Mouse (Mus musculus) lung, postnatal 36 days (tissue): ENCODE data around the gene Ccdc58.
"Not testable (repeated sequence)": the region's sequence is repeated elsewhere in the genome, so short reads cannot be mapped to it uniquely, and the experiment has no call there.

Experiments
- DNase-seq: peaks from one replicate; pipeline ENCODE4 v3.0.0; 2022; ENCODE audit warnings: mixed read lengths

The Ccdc58 gene

DNA sequence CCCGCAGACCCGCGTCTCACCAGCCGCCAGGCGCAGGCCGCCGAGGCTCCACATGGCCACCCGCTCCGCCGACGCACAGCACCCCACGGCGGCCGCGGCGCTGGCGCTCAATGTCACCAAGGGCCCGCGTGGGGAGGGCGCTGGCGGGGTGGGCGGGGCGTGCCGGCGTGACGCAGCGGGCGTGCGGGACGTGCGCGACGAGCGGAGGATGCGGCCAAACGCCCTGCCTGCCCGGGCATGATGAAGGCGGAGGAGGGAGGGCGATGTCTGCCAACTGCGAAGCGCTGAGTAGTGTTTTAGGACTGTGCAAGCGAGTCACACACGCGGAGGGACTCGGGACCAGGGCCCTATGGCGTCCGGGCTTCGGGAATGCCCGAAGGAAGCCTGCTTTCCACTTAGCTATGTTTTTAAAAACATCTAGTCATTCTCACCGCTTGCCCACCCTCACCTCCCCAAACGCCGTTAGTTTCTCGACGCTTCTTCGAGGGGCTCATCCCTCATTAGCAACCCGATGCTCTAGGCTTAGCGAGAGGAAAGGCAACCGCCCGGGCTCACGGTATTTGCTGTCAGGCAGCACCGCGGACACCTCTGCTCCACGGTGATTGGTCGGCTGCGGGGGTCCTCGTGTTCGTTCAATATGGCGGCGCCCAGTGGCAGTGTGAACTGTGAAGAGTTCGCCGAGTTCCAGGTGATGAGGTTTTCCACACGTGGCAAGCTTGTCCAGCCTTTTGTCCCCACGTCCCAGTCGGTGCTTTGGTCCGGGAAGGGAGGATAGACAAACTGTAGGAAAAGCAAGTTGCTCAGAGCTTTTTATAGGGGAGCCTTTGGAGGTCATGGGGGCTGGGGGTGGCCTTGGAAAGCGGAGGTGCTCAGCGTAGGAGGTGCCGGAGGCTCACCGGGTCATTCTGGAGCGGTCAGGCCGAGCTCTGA lies at the start of gene Ccdc58, which contains the start of gene Fam162a:
Gene Ccdc58 (plus strand): TSS at position 236 of the 930 bp plus-strand sequence.
Gene Fam162a (minus strand): TSS at position 145 of the 930 bp plus-strand sequence.
- peak; percentile 95 for DNase-seq

DNA sequence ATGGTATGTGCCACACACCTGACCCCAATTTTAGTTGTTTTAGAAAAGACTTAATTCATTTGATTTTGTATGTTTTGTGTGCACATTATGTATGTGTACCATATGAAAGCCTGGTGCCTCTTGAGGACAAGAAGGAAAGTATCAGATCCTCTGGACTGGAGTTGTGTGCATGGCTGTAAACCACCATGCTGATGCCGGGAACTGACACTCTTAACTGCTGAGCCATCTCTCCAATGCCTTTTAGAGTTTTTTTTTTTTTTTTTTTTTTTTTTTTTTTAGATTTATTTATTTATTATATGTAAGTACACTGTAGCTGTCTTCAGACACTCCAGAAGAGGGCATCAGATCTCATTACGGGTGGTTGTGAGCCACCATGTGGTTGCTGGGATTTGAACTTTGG lies 43.4 kb upstream of the Ccdc58 start:
- DNase-seq, result not testable (repeated sequence)

DNA sequence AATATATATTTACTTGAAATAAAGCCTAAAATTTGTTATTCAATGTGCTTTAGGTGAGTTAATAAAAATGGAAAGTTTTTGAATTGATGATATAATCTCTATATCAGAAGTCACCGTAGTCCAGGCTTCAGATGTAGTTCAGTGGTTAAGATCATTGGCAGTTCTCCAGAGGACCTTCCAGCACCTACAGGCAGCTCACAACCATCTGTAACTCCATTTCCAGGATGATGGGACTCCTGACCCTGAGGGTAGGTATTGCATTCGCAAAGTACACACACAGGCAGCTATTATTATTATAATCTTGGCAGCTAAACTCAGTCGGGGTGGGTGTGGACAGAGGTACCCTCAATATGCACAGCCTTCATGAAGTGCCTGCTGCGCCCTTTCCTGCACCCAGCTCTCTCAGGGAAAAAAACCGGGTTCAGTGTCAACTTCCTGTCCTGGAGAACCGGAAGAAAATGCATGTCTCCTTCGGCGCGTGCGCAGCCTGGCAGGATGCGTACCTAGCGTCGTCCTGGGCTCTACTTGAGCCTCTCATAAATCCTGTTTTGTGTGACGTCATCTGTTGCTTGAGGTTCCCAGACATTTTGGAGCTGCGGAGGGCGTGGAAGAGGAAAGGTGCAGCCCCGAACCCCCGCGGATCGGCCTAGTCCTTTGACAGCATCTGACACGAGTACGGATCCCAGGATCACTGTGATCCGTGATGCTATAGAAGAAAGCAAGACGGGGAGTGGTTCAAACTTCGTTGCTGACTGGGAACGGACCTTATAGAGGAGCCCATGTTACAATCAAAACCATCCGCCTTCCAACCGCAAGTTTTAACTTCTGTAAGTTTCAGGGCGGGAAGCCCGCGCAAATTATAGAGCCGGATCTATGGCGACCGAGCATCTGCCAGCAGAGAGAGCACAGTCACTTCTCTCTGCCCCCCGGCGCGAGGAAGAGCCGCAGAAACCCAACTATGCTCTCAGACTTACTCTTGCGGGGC lies 30.6 kb upstream of the Ccdc58 start, which contains the start of gene Wdr5b:
Gene Wdr5b (plus strand): TSS at position 551 of the 985 bp plus-strand sequence.
- peak; percentile 98 for DNase-seq

DNA sequence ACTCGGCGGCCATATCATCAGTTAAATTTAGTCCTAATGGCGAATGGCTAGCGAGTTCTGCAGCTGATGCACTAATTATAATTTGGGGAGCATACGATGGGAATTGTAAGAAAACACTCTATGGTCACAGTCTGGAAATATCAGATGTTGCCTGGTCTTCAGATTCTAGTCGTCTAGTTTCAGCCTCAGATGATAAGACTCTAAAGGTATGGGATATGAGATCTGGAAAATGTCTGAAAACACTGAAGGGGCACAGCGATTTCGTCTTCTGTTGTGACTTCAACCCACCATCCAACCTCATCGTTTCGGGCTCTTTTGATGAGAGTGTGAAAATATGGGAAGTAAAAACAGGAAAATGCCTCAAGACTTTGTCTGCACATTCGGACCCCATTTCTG lies 29.9 kb upstream of the Ccdc58 start:
- no peak for DNase-seq

DNA sequence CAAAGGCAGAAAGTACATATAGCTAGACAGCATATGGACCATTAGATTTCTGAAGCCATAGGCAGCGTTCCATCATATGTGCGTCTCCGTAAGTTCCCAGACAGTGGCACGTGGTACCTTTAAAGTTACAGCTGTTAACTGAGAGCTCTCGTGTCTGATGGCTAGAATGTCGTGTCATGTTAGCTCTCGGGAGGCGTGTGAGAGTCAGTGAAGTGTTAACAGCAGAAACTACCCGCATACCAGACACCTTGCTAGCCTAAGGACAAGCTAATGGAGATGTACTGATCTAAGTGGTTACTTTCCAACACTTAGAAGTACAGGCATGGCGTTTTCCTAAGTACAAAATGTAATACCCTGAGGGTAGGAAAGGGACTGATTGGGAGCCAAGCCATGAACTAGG lies 28.4 kb upstream of the Ccdc58 start:
- no peak for DNase-seq

DNA sequence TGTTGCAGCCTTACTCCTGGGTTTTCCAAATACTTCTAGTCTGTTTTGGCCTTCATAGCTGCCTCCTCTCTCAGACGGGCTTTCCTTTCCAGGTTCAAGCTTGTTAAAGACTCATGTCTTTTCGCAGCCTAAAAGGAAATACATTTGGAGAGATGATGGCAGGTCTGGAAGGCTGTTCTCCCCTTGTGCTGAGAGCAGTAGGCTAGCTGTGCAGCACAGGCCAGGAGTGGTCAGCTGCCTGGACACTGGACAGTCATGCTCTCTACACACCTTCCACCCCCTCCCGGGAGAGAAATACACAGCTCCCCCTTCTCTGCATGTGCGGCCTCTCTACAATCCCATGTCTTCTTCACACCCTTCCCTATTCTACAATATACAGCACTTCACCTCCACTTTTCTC lies 27.5 kb upstream of the Ccdc58 start:
- DNase-seq, result no peak

DNA sequence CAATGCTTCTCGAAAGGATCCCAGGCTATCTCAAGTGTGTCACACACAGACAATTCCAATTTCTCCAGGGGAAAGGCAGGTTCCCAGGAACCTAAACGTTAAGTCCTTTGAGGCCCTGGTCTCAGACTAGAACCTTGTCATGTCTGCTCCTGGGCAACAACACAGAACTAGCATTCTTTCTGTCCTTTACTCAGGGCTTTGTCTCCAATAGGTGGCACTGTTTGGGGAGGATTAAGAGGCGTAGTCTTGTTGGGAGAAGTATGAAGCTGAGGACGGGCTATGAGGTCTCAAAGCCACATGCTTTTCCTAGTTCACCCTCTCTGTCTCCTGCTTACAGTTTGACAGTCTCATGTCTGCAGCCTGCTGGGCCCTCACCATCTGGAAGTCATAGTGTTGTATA lies 23.9 kb upstream of the Ccdc58 start:
- DNase-seq, result no peak

DNA sequence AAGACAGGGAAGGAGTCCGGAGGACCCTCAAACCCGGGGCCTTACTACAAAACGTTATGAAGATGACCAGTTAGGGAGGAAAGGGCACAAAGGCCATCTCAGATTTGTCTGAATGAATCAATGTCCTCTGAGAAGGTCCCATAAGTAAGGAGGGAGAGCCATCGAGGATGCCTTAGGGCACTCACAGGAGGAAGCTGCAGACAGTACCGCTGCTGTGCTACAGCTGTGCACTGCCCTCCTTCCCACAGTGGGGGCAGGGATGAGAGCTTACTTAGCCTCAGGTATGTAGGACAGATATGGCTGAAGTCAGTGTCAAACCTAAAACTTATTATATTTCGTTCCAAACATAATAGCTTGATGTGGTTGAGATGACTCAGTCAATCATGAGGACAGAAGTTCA lies 20.0 kb upstream of the Ccdc58 start:
- DNase-seq, result no peak

DNA sequence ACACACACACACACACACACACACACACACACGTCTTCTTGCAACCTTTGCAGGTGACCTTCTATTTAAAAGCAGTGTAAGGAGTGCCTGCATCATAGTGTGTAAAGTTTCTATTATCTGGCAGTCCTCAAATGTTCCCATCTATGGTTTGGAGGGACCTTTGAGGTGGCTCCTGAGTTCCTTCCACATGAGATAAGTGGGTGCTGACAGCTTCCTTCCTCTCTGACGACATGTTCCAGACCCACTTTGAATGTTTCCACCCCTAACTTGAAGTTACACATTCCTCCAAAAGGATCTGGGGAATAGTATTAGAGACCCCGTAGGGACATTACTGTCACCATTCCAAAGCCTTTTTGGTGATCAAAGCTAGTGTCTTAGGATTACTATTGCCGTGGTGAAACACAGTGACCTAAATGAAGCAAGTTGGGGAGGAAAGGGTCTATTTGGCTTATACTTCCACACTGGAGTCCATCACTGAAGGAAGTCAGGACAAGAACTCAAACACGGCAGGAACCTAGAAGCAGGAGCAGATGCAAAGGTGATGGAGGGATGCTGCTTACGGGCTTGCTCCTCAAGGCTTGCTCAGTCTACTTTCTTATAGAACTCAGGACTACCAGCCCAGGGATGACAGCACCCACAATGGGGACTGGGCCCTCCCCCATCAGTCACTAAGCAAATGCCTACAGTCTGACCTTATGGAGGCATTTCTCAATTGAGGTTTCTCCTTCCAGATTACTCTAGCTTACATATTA lies 17.8 kb upstream of the Ccdc58 start:
- DNase-seq, result no peak

DNA sequence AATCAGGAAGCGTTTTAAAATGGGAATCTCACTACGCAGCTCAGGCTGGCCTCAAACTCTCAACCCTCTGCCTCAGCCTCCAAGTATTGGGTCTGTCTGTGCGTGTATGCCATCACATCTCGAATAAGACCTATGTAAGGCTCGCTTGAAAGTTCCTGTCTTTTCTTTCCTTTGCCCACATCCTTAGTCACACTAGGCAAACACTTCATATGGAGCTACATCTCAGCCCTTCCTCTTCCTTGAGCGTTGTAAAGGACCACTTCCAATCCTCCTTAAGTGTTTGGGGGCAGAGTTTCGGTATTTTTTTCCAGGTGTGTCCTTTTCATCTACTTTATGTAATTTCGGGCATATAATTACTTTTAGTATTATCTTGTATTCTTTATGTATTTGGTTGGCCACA lies 16.6 kb upstream of the Ccdc58 start:
- DNase-seq, result no peak

DNA sequence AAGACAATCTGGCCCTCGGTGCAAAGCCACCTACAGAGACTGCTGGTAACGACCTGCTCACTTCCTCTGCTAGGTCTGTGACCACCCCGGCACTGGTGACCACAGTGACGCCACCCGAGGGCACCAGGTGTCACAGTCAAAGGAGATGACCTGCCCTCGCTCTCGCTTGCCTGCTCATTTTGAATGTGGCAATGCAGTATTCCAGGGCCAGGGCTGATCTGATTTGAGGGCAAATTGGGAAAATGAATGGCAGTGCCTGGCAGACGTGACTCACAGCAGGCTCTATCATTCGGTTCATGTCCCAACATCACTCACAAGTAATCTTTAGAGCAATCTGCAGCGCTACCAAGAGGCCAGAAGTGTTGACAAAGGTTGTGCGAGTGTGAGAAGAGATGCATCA lies 15.1 kb upstream of the Ccdc58 start:
- no peak for DNase-seq

DNA sequence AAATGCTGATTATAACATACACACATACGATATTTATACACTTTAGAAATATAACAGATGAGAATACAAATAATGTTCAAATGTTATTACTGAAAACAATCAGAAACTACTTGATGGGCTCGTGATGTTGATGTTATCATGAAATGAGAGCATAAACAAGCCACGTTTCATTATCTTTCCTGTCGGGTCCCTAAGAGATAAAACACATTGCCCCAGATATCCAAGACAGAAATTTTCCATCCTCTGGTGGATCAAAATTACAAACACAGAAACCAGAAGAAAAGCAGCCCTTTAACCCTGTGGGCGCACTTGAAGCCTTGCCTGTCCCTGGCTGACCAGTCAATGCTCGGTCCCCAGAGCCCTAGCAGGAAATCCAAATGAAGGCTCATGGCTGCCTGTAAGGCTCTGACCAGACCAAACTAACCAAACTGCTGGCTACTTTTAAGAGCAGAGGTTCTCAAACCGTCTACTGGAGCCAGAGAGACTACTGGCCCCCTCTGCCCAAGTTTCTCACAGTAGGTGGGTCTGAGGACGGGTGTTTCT lies 13.5 kb upstream of the Ccdc58 start:
- no peak for DNase-seq

DNA sequence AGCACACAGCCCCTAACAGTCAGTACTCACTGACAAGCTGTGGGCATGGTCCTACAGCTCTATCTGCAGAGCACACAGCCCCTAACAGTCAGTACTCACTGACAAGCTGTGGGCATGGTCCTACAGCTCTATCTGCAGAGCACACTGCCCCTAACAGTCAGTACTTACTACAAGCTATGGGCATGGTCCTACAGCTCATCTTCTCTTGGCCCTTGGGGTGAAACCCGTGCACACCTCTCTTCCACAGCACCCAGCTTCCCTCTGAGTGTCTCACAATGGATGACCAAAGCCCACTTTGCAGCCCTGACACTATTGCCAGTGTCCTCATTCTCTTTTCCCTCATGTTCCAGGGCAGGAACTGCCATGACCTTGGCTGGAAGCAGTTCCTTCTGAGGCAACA lies 9.0 kb upstream of the Ccdc58 start:
- not testable (repeated sequence) for DNase-seq

DNA sequence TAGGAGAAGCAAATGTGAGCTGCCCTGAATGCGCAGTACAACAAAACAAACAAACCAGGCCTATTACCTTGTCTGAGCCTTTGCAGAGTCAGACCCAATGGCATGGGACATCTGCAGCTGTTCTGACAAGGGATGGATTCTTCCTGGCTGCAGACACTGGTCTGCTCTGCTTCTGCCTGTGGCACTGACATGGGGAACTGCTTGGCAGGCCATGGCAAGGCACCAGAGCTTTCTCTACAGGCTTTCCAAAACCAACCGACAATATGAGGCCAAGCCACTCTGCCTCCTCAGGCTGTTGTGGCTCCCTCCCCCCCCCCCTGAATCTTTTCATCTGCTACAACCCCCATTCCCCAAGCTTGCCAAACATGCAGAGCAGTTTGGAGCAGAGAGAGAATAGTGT lies 8.2 kb upstream of the Ccdc58 start:
- DNase-seq, result no peak

DNA sequence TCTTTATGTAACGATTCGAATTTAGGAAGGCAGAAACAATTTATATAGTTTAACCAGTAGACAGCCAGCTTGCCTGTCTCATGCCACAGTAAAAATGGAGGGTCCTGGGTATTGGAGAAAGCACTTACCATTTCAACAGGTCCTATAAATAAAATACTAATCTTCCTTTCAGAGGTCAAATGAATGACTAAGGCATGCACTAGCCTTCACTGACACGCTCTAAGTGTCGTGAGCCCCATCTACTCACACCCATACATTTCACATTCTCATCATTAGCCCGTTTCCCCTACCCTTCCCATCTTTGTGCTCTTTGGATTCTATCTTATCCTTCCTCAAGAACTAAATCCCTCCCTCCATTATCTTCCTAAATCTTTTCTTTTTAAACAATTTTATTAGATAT lies 6.6 kb upstream of the Ccdc58 start:
- no peak for DNase-seq

DNA sequence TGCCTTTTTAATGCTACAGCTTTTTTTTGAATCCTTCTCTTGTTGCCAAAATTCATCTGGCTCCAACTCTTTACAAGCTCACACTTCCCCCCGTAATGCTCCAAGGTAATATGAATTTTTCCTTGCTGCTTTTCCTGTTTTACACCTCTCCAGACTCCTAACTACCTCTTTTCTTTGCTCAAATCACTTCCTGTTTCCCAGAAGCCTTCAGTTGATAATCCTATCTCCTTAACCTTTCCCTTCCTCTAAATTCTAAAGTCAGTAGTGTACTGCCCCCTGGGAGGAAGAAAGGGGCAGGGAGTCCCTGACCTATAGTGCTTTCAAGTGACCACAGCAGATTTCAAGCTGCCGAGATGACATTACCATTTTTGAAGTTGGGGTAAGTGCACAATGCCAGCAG lies 3.8 kb upstream of the Ccdc58 start:
- no peak for DNase-seq

DNA sequence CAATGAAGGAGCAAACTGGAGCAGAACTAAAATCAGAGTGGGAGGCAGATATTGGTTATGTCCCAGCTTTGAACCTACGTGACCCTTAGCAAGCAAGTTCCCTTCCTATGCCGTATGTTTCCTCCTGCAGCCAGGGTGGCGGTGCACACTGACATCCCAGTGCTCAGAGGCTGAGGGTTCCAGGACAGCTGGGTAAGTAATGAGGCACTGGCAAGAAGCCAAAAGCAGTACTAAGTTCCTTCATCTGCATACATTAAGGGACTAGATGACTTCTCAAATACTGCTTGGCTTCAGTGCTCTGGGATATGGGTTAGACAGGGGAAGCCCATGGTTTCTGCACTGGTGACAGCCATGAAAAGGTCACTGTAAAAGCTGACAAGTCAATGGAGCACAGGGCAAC lies 3.1 kb upstream of the Ccdc58 start:
- no peak for DNase-seq

DNA sequence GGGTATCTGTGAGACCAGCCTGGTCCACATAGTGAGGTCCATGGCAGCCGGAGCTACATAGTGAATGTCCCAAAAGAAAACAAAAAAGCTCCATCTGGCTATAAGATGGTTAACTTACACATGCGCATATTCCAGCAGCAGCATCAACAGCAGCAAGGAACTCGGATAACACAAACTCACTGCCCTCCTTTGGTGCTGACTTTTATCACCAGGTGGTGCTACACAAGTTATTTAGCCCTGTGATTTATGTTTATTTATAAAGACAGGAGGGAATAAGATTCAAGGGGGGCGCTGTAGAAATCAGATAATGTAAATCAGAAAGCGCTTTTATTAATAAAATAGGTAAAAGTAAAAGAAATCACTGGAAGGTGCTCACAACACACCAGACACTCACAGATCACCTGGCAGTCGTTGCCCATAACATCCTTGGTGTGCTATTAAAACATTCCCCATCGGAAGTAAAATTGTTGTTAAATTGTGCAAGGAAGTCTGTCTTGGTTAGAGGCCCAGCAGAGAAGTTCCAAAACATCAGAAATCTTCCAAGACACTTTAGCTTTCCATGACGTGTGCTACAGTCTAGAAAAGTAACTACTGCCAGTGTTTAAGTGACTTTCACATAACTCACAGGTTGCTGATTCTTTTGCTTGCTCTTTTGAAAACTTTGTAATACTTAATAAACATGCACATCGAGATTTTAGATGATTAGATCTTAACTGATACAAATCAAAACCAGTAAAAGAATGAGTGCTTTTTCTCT lies 1.5 kb upstream of the Ccdc58 start:
- no peak for DNase-seq

DNA sequence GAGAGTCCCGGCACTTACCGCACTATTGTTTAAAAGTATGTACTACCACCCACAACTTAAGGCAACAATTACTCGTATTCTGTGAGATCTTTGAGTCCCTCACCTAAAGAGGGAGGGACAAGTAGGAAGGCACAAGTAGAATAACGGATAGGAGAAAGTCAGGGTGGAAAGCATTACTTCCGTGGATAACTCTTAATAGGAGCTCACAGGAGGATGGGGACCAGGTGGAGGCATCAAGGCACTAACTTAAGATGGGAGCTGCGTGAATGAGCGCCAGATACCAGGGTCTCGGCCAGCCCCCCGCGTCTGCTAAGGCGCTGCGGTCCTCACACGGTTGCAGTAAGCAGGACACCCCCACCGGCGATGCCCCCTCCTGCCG lies 425 bp upstream of the Ccdc58 start:
- peak; percentile 23 for DNase-seq

DNA sequence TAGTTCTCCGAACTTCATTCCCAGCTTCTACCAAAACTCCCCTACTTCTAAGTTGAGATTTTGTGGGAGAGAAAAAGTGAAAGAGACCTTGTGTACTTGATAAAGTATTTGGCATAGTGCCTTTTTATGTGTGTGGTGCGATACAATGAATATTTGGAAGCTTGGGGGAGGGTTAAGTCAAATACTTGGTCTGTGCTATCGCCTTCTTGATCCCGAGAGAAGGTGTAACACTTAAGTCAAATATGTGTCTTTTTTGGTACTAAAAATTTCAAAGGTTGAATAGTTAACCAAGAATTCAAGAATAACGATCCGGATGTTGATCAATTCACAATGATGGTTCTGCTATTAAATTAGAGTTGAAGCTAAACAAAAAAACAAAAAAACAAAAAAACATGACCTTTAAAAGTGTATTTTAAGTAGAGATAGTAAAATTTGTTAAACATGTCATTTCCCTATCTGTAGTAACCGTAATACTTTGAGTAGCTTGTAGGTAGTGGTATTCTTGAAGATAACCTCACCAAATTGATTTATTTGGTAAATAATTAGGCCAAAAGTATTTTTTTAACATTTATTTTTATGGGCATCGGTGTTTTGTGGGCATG lies 1.0 kb downstream of the Ccdc58 start:
- no peak for DNase-seq

DNA sequence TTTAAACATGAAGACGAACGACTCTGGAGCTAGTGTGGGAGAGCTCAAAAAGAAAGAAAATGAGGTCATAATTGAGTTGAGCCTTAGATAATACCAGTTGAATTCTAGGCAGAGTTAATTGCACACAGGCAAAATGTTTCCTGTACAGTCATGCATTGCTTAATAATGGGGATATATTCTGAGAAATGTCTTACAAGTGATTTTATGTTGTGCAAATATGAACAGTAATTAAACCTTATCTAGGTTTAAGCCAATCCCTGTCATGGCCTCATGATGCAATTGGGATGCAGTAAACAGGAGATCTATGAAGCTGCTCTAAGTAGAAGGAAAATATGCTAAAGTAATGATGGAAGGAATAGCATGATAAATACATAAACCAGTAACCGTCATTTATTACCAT lies 3.3 kb downstream of the Ccdc58 start:
- no peak for DNase-seq
